Mouse (Mus musculus) thymus, postnatal 25 days (tissue): ENCODE measurements around the gene Kdm5b.

ENCODE experiments used
- DNase-seq: peaks from one replicate; pipeline ENCODE4 v3.0.0; 2022

The Kdm5b gene

DNA sequence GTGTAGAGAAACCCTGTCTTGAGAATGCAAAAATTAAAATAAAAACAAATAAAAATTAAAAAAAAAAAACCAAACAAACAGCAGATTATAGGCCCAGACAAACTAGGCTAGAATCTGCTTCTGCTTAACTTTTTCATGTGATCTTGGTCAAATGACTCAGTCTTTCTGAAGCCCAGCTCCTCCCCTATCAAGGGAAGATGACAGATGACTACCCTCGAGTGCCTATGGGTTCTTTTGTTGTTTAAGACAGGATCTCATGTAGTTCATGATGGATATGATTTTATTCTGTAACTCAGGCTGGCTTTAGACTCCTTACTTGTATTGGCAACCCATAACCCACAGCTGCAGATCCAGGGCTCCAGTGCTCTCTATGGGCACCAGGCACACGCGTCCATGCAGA lies 8.1 kb upstream of the Kdm5b start:
- no peak for DNase-seq

GRCm38 (mm10) chr1:134552396-134552795 lies 7.6 kb upstream of the Kdm5b start:
- no peak for DNase-seq

DNA sequence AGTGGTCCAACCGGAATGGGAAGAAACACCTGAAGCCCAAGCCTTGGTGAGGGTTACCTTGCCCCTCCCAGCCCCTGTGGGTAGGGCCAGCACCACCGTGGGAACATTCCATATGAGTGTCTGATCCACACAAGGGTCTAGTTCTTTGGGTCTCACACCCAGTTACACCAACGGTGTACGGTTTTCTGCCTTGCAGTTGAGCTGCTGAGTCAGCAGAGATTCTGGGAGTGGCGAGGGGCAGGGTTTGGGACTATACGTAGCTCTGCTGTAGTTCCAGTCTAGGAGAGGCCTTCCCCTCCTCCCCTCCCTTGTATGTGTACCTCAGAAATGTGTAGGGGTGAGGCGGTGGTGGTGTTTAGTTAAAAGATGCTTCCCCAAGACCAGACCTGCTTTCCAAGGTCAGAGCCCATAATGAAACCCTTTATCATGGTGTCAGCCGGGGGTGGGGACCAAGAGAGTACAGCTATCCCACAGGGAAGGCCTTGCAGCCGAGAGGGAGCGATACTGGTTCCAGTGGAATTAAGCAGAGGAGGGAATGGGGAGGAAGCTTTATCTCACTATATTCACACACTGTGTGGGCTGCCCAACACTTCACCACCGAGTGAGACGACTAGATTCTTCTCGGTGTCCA lies 4.6 kb upstream of the Kdm5b start:
- DNase-seq, result no peak

- DNase-seq, result peak; percentile 75
Observed at GRCm38 (mm10) chr1:134555871-134556670, 3.9 kb upstream of the Kdm5b start.

- peak; percentile 90 for DNase-seq
Observed at GRCm38 (mm10) chr1:134556671-134557218, 3.2 kb upstream of the Kdm5b start.

DNA sequence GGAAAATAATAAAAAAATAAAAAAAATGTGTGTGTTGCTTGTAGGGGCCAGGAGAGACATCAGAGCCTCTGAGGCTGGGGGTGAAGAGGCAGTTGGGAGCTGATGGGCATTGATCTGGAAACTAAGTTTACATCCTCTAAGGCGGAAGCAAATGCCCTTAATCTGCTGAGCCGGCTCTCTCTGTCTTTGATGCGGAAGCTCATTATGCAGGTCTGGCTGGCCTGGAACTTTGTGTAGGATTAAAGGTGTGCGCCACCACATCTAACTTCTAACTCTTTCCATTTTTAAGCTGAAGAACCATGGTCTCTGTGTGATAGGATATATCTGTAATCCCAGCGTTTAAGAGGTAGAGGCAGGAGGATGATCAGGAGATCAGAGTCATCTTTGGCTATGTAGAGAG lies 1.5 kb upstream of the Kdm5b start:
- no peak for DNase-seq

- DNase-seq, result no peak
Observed at GRCm38 (mm10) chr1:134559226-134559625, 745 bp upstream of the Kdm5b start.

DNA sequence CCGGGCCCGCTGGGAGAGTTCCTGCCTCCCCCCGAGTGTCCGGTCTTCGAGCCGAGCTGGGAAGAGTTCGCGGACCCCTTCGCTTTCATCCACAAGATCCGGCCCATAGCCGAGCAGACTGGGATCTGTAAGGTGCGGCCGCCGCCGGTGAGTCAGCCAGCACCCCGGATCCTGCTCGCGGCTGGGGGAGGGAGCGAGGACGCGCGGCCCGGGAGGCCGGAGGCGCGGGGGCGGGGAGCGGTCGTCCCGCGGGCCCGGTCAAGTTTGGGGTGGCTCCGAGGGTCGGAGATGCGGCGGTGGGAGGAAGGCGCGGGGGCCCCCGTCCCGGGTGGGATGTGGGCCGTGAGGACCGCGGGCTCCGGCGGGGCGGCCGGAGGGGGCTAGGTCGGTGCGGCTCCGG lies 425 bp downstream of the Kdm5b start:
- no peak for DNase-seq

DNA sequence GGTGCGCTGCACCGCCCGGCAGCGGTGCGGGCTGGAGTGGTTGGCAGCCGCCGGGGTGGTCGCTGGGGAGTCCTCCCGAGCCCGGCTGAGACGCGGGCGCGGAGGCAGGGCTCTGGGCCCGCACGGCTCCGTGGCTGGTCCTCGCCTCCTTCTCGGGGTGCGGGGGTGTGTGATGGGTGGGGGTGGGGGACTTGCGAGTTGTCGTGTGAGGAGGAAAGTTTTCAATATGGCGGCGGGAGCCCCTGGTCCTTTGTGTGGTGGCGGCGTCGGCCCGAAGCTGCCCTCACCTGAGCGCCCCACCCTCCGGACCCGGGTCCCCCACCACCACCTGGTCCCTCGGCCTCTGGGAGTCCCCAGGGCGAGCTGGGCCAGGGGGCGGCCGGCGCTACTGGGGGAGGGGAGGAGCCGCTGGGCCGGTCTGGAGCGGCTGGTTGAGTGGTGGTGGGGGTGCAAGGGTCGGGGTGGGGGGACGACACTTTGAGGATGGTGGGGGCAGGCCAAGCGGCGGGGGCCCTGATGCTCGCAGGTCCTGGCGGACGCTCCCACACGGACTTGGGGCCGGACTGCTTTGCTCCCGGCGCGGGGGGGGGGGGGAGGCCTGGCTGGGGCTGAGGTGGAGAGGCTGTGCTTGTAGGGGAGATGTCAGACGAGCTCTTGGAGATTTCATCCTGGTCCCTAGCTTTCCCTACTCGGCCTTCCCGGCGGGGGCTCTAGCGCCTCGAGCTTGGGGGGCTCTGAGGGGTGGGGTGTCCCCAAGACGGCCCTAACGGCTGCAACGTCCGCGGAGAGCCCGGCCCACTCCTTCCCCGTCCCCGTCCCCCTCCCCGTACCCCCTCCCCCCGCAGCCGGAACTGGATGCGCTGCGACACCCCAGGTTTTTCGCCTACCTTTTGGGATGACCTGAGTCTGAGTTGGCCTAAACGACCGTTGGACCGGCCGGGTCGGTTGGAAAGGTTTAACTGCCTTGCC lies 1.1 kb downstream of the Kdm5b start:
- peak; percentile 51 for DNase-seq

- no peak for DNase-seq
Observed at GRCm38 (mm10) chr1:134561770-134562143, 1.8 kb downstream of the Kdm5b start.

DNA sequence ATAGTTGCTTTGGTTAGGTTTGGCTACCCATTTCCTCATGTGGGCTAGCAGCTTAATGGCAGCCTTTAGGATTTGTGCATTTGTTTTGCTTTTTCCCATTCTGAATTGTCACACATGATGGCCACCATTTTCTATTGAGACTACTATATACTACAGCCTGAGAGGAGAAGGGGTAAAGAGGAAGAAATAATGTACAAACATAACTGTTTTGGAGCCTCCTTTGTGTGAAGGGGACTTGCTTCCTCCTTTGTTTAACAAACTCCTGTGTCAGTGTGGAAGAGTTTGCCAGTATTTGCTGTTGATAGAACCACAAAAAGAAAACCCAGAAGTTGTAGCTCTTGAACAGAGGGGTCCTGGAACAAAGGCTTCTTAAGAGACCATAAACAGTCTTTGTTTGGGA lies 2.5 kb downstream of the Kdm5b start:
- DNase-seq, result no peak

DNA sequence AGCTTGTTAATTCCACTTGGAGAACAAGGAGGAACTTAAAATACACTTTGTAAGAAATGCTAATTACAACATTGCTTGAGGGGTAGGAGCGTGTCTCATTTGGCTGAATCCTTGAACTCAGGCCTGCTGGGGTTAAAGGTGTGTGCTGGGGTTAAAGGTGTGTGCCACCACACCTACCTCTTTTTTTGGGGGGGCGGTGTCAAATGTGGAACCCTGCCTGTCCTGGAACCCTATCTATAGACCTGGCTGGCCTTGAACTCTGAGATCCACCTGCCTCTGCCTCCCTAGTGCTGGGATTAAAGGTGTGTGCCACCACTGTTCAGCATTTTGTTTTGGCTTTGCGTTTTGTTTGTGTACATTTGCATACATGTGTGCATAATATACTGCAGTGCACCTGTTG lies 3.8 kb downstream of the Kdm5b start:
- DNase-seq, result no peak

GRCm38 (mm10) chr1:134567511-134567910 lies 7.5 kb downstream of the Kdm5b start:
- no peak for DNase-seq

- no peak for DNase-seq
Observed at GRCm38 (mm10) chr1:134570171-134570570, 10.2 kb downstream of the Kdm5b start.

GRCm38 (mm10) chr1:134570631-134571030 lies 10.7 kb downstream of the Kdm5b start:
- no peak for DNase-seq

- DNase-seq, result no peak
Observed at GRCm38 (mm10) chr1:134573300-134573931, 13.4 kb downstream of the Kdm5b start.

- DNase-seq, result no peak
Observed at GRCm38 (mm10) chr1:134573932-134574315, 14.0 kb downstream of the Kdm5b start.

DNA sequence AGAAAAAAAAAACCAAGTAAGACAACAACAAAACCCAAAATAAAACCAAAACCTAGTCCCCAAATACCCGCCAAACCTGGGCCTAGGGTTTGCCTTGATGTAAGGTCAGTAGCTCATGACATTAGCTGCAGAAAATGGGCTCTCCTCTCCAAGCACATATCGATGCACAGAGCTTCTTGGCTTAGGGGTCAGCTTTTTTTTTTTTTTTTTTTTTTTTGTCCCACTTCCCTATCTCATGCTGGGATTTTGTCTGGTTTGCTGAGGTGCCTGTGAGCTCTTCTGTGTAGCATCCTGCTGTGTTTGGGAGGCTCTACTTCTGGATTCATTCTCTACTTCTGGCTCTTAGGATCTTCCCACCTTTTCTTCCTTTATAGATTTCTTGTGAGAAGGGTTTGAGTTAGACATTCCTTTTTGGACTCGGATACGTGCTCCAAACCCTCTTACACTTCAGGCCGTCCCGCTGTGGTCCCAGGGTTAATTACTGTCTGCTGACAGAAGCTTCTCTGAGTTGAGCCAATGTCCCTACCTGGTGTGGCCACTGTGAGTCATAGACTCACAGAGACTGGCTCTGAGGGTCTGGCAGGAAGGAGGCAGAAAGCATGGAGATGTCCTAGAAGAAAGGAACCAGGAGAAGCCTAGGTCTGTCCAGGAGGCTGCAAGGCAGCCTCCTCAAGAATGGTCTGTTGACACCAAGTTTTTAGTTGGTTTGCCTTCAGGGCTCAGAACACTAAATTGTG lies 17.6 kb downstream of the Kdm5b start:
- DNase-seq, result no peak

DNA sequence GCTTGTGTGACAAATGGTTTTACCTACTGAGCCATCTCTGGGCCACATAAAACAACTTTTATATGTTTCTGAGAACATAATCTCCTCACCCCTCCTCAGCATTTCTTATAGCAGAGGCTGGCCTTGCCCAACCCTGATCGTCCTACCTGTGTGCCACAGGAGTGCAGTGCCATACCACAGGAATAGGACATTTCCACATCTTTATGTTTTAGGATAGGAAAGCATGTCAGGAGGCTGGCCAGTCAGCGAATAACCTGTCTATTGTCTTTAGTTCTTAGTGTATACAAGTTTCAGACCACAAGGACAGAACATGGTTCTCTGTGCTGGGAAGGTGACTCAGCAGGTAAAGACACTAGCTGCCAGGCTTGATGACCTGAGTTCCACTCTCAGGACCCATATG lies 20.8 kb downstream of the Kdm5b start:
- DNase-seq, result no peak

- no peak for DNase-seq
Observed at GRCm38 (mm10) chr1:134583560-134583959, 23.6 kb downstream of the Kdm5b start.

- no peak for DNase-seq
Observed at GRCm38 (mm10) chr1:134589676-134590075, 29.7 kb downstream of the Kdm5b start.

DNA sequence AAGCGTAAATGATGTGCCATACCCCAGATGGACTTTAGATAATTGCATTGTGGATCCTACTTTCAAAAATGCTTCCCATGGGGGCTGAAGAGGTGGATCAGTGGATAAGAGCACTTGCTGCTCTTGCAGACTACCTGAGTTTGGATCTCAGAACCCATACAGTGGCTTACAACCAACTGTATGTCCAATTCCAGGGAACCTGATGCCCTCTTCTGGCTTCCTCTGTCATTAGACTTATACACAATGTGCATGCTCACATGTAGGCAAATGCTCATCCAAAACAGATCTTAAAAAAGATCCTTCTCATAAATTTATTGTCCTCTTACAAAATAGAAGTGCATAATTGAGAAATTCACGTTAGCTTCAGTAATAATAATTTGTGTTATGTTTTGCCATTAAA lies 31.8 kb downstream of the Kdm5b start:
- no peak for DNase-seq
